Mouse (Mus musculus) liver, adult (tissue): ENCODE data around the gene Tshz3.

ENCODE experiments used
- GATA4 ChIP-seq: IDR thresholded peaks from 2 replicates; pipeline ENCODE4 v1.6.1; 2014; ENCODE audit warnings: mild to moderate bottlenecking, low read length; ENCODE audit not compliant: insufficient replicate concordance

The Tshz3 gene

DNA sequence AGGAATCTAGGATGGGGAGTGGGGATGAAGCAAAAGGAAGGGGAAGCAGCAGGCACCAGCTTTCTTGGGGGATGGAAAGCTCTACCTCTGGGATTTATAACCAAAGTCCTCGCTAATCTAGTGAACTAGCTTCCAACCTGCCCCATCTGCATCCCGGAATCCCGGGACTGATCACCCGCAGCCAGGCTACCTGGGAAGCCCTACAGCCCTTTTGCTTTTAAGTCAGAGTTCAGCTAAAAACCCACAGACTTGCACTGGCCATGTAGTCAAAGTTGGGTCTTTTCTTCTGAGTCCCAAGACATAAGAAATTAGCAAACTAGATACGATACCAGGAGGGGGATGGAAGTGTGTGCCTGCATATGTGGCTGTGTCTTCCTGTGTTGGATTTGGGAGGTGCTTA is 5.5 kb upstream of the Tshz3 start:
- TF ChIP-seq GATA4, result no peak

GRCm38 (mm10) chr7:36693081-36693480 is 4.8 kb upstream of the Tshz3 start:
- no peak for TF ChIP-seq GATA4

DNA sequence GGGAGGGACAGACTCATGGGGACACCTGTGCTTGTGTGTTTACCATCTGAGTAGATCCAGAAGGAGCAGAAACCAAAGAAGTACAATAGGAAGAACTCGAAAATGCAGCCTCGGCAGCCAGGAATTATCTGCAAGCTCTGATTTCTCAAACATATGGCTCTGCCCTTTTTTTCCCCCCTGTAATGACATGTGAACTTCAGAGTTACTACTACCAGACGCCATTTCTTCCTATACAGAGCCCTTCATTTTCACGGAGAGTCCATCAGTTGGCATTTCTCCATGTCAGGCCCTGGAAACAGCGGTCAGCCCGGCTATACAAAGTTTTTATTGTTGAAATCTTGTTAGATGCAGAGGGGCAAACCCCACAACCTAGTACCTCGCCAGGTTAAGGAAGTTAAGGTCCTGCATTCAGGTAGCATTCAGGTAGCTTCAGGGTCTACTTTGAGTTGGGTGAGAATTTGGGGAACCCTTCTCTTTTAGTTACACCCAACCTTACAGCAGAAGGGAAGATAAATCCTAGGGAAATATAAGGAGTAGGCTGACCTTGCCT is 3.2 kb upstream of the Tshz3 start:
- TF ChIP-seq GATA4, result no peak

GRCm38 (mm10) chr7:36695276-36695675 is 2.6 kb upstream of the Tshz3 start:
- no peak for TF ChIP-seq GATA4

DNA sequence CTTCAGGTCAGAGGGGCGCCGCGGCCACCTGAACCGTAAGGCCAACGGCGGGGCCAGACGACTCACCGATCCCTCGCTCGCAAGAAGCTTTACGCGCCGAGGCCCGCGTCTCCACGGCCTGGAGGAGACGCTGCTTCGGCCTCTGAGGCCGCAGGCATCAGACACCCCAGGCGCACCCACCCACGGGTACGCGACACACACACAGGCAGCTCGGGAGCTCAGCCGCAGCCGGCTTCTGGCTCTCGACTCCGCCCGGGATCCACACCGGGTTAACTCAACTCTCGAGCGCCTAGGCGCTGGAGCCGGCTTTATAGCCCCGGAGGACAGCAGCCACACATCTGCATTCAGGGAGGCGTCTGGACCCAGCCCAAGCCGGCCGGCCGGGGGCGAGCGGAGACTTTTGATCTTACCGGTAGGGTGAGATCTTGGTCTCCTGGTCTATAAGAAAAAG is 2.1 kb upstream of the Tshz3 start:
- TF ChIP-seq GATA4, result no peak

DNA sequence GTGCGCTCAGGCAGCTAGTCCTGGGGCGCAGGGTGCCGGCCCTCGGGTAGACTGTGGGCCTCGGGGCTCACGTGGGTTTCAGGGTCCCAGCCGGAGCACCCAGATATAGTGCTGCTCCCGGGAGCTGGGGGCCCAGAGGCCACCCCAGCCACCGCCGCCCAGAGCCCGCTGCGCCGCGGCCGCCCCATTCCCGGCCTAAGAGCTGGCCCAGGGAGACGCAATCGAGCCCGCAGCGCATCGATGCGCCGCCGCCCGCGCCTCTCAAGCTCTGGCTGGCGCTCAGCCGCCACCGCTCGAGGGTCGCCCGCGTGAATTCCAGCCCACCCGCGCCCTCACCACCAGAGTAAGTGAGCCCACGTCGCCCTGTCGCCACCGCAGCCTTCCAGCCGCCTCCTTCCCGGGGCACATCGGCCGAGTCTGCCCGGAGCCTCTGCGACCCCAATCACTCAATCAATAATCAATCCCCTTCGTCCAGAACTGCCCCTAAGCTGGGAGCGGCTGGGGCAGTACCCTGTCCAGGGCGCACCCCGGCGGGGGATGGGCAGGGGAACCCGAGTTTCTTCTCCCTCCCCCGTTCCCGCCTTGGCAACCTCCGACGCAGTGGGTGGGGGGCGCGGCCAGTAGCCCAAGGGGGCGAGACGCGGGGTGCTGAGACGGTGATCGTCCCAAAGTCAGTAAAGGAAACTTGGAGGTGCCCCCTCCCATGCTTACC is 1.4 kb upstream of the Tshz3 start:
- TF ChIP-seq GATA4, result no peak

DNA sequence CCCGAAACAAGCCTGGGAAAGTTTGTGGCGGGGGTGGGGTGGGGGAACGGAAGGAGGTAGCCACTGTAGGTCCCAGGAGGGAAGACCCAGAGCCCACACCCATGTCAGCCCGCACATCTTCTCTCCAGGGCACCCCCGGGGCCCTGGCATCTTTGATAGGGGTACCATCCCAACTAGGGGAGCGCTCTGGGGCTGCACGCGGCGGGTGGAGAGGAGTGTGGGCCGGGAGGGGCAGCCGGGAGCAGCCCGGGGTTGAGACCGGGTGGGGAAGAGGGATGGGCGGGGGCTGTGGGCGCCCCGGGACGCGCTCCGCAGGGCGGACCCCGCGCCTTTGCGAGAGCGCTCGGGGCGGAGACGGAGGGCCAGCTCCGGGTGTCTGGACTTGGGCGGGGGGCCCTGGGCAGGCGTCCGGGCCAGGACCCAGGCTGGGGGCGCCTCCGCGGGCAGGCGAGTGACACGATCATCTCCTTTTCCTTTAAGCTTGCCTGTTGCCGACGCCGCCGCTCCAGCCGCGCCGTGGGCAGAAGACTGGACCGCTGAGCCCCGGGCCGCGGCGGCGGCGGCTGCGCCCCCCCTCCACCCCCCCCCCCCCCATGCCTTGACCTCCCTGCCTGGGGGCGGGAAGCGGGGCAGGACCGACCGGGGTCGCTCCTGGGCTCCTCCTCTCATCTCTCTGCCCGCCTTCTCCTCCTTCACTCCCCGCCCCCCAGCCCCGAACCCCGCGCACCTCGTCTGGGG is 631 bp upstream of the Tshz3 start:
- no peak for TF ChIP-seq GATA4

GRCm38 (mm10) chr7:36698589-36698946 is 650 bp downstream of the Tshz3 start:
- TF ChIP-seq GATA4, result no peak

GRCm38 (mm10) chr7:36699001-36699987 is 1.4 kb downstream of the Tshz3 start:
- TF ChIP-seq GATA4, result no peak

- no peak for TF ChIP-seq GATA4
Observed at GRCm38 (mm10) chr7:36706636-36707035, 8.7 kb downstream of the Tshz3 start.

- no peak for TF ChIP-seq GATA4
Observed at GRCm38 (mm10) chr7:36707266-36707665, 9.3 kb downstream of the Tshz3 start.

- TF ChIP-seq GATA4, result no peak
Observed at GRCm38 (mm10) chr7:36707681-36708350, 9.9 kb downstream of the Tshz3 start.

- no peak for TF ChIP-seq GATA4
Observed at GRCm38 (mm10) chr7:36708823-36709222, 10.9 kb downstream of the Tshz3 start.

DNA sequence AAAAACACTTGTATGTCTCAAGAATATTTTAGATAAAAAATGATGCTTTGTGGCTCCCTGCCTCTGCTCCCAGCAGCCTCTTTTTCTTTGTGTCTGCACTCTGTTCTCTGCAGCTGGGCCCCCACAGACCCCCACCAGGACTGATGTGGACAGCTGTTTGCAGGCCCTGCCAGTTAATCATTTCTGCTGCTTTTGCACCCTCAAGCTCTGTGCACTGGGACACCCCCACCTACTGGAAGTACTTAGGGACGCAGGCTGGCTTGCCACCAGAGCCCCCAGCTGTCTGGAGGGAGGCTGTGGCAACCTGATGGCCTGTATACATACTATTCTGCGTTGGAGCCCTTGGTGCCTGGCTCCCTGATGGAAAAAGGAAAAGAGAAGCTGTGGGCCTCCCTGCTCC is 11.3 kb downstream of the Tshz3 start:
- TF ChIP-seq GATA4, result no peak

- no peak for TF ChIP-seq GATA4
Observed at GRCm38 (mm10) chr7:36709974-36710373, 12.1 kb downstream of the Tshz3 start.
